Mouse (Mus musculus) heart, adult 11 months (tissue): ENCODE data around the gene Arhgap15.

Source experiments
- DNase-seq: peaks from one replicate; pipeline ENCODE4 v3.0.0; 2022

Arhgap15 gene

DNA sequence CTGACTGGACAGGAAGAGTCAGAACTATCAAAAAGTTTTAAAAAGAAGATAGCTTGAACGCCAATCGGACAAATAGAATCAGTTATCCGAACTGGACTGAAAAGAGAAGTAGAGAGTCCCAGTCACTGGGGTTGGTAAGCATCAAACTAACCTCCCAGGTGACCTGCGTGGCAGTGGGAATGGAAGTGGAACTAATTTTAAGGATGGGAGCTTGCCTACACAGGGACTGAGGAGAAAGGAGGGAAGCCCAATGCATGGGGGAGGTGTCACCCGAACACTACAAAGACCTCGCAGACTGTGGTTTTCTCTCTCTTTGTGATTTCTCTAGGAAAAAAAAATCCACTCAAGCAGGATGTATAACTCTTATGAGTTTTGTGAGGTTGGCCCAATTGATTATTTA is 469.2 kb downstream of the Arhgap15 start:
- peak; percentile 60 for DNase-seq

DNA sequence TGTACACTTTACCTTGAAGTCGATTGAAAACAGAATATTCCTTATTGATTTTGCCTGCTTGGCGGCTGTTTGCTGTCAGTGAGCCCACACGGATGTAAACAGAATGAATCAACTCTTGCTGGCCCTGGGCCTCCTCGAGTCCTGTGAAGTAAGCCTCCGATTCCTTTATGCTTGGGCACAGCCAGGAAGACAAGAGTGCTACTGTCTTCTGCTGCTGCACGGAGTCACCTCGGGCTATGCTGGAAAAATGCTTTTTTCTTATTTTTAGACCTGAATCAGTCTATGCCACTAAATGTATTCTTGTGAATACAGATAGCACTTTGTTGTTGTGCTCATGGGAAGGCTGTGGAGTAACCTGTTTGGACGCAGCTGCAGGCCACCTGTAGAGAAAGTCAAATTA is 469.7 kb downstream of the Arhgap15 start:
- DNase-seq: peak; percentile 80

DNA sequence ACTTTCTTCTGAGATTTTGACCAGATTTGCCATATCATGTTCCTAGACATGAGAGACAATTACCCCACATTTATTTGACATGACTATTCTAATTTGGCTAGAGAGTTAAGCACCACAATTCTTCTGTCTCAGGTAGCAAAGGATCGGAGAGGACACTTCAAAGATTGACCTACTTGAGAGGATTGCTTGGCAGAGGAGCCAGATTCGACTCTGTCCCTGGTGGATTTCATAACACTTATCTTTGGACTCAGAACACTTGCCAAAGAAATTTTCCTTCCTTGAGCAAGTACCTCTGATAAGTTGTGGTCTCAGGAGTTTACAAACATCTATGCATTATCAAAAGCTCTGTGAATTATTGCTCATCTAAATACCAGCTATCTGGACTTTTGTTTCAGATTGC is 473.1 kb downstream of the Arhgap15 start:
- no peak for DNase-seq

DNA sequence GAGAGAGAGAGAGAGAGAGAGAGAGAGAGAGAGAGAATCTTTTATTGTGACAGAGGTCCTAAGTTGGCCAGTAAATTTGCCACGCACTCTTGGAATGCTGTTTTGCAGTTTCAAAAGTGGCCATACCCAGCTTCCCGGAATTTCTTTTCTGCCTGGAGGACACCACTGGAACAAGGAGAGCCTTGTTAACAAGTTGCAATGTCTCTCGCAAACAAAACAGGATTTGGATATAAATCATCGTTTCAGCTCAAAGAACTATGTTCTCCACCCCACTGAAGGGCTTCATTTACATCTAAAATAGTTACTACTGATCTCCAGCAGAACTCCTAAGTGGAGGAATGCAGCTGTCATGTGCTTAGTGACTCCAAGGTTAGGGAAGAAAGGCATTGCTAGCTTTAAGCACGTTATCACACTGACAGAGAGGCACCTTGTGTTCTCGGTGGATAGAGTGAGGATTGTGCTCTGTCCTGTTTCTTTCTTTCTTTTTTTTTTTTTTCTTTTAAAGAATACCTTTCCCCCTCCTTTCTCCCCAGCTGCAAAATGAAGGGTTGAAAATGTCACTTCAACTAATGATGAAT is 473.6 kb downstream of the Arhgap15 start:
- no peak for DNase-seq

DNA sequence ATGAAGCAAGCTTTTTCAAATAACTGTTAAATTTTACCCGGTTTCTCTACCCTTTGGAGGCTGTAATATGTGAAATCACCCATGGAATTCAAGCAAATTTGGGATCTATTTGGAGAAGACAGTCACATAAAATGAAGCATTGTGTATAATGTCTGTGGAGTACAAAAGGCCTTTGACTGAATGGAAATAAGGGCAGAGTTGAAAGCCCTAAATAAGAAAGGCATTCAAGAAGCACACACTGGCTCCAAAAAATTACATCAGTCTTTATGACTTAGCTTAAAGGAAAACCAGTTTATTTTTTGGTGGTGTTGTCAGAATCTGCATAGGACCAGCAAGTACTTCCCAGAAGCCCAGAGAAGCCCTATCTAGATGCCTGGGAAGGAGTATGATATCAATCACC is 486.2 kb downstream of the Arhgap15 start:
- DNase-seq: no peak

DNA sequence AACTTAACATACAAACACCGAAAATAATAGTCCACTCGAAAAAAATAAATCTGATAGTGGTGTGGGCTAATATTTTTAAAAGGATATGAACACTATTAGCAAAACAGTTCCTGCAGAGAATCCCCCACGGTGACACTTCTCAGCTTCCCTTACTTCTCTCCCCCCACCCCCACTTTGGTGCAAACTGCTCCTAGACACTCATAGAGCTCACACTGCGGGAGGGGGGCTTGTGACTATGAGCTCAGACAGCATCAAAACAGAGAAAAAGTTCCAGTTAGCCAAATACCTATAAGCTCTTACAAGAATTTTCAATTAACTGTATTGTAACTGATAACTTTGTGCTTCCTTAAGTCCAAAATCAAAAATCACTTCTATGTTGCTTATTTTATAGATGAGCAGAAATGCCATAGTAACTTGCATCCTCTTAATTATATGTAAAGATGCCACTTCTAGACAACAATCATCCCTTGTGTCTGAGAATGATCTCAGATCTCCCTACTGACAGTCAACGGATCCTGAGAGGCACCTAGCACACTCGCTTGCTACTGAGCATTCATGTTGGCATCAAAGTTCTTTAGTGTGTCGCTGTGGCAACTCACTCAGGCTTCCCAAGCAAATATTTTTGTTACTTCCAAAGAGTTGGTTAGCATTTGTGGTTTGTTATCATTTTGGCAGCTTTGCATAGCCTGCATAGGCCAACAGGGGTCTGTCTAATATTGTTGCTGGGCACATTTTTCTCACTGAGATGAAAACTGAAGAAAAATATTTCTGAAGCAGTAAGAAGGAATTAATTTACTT is 493.2 kb downstream of the Arhgap15 start:
- DNase-seq: no peak

DNA sequence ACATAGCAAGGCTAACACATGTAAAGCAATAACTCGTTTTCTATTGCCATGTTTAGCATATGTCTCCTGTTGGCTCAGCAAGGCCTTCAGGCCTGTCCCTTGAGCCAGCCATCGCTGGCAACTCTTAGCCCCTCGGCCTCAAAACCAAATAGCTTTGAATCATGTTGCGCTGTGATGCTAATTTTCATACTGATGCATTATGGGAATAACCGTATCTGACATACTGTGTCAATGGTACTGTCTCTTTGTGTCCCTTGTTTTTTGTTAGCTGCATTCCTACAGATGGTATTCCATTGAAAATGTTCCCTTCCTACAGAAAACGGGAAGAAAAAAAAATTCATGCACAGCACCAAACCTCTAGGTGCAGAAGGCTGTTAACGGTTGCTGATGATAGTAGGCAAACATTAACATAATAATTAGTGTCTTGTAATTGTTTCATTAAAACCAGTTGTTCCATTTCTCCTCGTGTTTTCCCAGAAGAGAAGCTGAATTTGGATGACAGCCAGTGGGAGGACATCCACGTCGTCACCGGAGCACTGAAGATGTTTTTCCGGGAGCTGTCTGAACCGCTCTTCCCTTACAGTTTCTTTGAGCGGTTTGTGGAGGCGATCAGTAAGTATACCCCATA is 494.1 kb downstream of the Arhgap15 start:
- DNase-seq: peak; percentile 90

DNA sequence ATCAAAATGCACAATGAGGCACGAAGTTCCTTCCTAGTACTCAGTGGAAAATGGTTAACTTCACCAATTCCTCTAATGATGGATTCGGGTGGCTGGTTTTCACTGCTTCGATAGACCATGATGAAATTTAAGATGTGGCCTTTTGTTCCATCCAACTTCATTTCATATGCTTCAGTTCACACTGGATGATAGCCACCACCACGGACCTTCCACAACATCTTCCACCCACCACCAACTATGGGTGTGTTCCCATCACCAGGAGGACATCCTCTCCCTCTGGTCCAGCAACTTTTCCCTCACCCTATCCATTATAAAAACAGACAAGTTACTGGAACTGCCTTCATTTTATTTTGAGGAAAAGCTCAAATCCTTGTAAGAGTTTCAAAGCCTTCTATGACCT is 506.7 kb downstream of the Arhgap15 start:
- no peak for DNase-seq

DNA sequence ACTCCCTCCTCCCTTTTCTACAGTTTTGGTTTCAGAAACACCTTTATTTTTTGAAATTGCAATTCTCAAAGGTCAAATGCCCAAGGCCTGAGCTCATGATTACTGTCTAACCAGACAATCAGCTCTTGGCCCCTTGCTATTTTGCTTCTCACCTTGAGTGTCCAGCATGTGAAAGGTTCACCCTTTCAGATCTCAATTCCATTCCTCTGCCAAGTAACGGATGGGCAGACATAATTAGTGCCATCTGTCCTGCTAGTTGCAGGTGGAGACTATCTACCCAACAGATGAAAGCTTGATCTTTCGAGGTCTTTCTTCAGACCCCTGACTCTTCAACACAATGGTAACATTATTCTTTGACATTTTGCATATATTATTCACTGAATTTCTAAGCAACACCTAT is 509.3 kb downstream of the Arhgap15 start:
- DNase-seq: no peak

DNA sequence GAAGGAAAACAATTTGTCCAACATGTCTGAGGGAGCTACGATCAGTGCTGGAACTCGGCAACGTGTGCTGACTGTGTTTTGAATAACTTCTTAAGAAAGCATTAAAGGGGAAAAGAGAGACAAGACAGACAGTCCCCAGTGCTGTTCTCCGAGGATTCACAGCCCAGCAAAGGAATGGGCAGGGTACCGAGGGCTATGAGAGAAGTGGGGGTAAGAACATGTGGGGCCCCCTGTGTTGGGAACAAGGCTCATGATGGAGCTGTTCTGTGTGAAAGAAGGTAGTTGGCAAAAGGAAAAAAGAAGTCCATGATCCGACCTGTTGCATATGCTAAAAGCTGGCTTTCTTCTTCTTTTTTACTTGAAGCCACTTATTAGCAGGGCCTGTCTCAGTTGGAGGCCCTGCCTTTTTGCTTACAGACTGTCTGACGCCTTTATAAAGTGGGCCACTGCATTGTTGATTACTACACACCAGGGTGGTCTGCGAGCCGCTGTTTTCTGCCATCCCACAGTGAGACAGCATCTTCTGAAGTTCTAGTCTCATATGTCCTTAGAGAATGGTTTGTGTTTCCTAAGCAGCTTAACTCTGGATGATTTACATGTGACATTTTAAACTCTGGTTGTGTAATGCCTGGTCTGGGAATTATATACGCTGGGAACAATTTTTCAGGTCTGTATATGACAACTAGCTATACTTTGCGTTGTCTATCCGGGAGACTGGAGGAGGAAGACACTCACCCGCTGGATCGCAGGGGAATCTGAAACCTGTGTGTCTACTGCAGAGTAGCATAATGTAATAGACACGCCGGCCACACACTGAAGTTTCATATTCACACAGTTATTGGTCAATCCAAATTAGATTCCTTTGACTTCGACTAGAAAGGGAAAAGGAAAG is 523.1 kb downstream of the Arhgap15 start:
- DNase-seq: no peak

DNA sequence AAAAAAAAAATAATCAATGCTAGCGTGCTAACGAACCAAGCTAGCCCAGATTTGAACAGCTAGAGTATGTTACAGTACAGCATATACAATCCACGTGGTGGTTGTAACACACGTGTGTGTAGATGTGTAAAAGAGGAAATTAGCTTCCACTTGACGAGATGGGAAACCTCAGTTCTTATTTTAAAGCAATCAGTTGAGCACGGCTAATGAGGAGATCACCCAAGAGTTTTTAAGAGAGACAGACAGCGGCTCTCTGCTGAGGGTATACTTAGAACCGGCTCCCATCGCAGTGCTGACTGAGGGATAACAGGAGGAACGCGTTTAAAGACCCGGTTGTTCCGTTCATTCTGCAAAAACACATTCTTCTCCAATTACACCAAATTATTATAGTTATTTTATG is 524.0 kb downstream of the Arhgap15 start:
- no peak for DNase-seq

DNA sequence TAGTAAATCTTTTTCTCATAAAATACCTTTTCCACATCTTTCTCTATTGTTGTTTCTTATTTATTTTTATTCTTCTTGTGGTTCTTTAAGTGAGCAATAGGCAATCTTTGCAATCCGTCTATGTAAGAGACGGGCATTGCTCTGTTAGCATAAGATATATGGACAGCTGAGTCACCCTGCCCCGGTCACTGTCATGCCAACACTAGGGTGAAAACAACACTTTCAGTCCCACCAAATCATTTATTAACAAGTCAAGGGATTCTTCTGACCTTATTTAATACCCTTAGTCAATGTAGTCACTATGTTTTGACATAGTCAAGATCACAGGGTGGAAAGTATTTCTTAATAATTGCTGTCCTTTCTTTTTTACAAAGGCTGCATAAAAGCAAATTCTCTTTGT is 525.8 kb downstream of the Arhgap15 start:
- DNase-seq: no peak

DNA sequence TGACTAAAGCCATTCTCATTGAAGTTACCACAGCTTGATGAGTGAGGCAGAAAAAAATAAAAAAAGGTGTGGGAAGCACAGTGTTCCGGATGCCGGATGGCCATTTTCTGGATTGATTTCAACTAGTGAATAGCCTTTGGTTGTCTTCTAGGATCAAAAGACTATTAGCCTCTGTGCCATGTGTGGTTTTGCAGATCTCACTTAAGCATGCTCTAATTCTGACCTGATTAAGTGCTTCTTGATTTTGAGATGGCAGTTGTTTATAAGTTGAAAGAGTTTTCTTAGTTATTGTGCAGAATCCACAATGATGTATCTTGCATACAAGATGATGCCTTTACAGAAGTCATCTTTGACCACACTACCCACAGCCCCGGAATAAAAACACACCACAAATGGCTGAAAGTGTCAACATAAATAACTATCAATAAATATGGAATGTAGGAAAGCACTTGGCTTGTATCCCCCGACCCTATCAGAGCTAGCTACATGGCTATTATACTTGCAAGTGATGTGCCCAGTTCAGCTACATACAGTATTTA is 537.6 kb downstream of the Arhgap15 start:
- no peak for DNase-seq

DNA sequence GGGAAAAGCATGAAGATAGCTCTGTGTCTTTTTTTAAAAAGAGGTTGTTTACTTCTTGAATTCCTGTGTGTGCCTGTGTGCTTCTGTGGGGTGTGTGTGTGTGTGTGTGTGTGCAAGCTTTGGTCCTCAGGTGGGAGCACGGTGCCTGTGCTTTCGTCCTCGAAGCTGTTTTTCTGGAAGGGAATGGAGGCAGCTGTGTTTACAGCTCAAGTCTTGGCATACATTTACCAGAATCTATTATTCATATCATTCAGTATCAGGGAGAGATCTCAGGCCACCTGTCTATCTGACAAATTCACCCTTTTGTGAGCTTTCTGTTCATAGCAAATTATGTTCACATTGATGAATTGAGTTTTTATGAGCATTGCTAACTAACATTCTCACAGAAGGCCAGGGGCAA is 550.5 kb downstream of the Arhgap15 start:
- no peak for DNase-seq

DNA sequence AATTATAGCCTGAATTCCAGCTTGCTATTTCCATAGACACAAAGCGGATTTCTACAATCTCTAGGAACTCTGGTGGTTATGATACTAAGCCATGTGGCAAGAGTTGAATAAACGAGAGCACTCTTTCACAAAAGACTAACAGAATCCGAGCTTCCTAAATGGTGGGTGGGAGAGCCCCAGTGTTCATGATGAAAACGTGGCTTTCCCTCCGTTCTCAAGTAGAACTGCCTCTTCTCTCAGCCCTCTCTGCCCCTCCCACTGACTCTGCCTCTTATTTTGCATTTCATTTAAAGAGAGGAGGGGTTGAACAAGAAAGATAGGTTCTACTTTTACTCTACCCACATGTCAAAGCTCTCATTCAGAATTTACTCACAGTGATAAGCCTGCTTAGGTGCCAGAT is 551.3 kb downstream of the Arhgap15 start:
- no peak for DNase-seq

DNA sequence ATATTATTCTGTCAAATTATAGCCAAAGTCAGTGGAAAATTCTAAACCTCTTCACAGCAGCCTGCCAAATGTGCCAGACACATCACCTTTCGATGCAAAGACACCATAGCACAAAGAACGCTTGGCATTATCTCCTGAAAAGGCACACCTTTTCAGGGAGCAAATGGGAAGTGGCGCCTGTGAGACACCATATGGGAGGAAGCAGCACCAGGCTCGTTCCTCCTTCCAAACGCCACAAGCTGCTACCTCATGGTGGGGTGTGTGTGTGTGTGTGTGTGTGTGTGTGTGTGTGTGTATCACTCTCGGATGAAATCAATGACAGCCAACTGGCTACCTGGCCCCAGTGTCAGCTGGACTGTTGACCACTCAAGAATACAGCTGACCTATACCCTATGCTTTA is 551.8 kb downstream of the Arhgap15 start:
- no peak for DNase-seq

DNA sequence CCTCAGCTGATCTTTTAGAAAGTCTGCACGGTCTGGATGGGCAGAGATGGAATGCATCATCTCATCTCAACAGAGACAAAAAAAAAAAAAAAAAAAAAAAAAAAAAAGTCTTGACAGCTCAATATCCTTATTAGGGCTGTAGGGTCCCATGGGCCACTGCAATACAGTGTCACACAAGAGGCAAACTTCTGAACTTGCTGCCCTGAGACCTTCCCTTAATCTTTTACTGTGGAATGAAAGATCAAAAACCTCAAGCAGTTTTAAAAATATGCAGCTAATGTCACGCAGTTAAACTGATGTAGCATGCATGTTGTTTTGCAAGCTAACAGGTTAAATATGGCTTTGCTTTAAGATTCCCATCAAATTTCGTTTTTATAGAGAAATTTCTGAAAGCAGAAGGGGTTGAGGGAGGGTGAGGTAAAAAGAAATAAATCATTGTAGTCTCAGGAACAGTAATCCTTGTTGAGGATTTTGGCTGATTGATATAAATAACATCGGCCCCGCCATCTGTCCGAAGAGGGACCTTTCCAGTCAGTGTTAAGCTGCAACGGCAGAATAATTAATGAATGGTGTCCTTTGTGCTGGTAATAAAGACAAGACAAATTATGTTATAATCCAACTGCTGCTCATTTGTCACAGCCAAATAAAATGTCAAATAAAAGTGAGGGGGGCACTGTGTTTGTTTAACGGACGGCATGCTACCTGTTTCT is 555.8 kb downstream of the Arhgap15 start:
- no peak for DNase-seq

DNA sequence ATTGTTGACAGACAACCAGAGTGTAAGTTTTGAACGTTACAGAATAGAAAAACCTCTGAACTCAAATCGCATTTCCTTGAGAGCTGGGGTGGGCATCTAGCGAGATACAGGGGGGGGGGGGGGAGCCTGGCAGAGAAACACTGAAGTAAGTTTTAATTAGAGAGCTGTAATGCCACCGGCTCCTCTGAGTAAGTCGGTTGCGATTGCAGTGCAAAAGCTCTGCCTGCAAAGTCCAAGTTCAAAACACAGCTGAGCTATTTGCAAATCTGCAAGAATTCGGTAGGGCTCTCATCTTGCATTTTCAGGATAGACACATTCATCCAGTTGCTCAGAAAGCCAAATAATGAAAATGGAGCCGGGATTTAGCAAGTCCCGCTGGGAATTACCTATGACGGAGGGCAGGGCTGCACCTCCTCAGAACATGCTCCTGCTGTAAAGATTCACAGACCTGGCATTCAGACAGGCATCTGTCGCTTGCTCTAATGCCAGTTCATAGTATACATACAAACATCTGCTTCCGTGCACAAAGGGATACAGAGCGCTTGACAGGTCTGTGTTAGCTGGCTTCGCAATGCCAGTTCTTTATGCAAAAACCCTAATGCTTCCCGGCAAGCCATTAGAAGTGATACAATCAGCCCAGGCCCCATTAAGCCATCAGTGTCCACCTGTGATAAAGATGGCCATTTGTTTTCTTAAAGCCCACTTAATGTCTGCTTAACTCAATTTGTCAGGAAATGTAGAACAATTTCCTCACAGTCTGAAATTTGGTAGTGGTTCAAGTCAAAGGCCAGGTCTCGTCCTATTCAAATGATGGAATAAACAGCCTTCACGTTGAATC is 556.6 kb downstream of the Arhgap15 start:
- no peak for DNase-seq

DNA sequence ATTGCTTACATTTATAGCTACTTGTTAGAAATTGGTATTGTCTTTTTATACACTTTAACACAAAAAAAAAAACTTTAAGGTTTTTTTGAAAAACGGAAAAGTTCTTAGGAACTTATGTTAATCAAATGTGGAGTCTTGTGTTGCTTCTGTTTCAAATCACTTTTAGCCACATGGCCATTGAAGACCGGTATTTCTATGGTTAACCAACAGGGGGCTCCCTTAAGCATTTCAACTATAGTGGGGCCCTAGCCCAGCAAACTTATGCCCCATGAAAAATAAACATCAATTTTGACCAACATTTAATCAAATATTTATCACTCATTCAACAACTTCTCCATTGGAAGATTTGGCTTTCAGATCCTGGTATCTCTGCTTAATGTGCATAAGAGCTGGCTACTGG is 557.5 kb downstream of the Arhgap15 start:
- no peak for DNase-seq

DNA sequence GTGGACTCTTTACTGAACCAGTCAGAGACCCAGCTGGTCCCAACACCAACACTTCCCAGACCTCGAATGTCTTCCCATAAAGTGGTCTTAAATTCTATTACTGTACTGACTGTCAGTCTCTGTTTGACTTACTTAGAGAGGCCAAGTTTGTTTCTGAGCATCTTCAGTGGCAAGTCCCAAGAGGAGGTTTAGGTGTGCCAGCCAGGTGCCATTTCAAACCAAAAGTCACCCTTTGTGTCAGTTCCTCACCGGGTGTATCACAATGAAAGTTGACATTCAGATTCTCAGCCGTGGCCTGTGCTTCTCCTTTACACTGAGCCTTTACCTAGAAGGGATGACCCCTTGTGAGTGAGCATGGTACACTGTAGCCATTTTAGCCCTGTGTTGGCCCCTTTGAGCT is 560.5 kb downstream of the Arhgap15 start:
- no peak for DNase-seq

DNA sequence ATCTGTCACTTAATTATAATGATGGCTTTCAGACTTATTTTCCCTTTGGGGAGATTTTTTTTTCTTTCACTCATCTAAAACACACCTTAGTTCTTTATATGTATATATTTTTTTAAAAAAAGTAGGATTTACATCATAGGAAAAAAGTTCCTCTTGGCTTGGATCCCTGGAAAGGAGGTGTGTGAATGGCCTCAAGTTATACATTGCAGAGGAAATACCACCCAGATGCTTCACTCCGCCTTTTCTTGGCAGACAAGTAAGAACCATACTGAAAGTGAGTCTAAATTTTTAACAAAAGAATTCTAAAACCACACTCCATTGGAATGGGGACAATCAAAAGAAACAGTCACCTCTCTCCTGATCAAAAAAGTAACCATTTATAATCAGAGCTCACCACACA is 560.9 kb downstream of the Arhgap15 start:
- no peak for DNase-seq
